Mouse (Mus musculus) cerebellum, adult 9-11 months (tissue): Measurements from ENCODE around the gene Abcc4.
"Not testable (repeated sequence)": the region's sequence is repeated elsewhere in the genome, so short reads cannot be mapped to it uniquely, and the experiment has no call there.

Experiments used
- DNase-seq: peaks from one replicate; pipeline ENCODE4 v3.0.0; 2022

The Abcc4 gene

GRCm38 (mm10) chr14:118676308-118676994, 29.6 kb downstream of the Abcc4 start:
- DNase-seq, result no peak

GRCm38 (mm10) chr14:118674705-118675139, 31.3 kb downstream of the Abcc4 start:
- peak; percentile 28 for DNase-seq

- no peak for DNase-seq
Measured at GRCm38 (mm10) chr14:118674224-118674623, 31.8 kb downstream of the Abcc4 start.

GRCm38 (mm10) chr14:118673501-118673900, 32.5 kb downstream of the Abcc4 start:
- DNase-seq, result no peak

- DNase-seq, result not testable (repeated sequence)
Measured at GRCm38 (mm10) chr14:118672931-118673330, 33.1 kb downstream of the Abcc4 start.

GRCm38 (mm10) chr14:118667499-118667898, 38.5 kb downstream of the Abcc4 start:
- DNase-seq, result peak; percentile 66

GRCm38 (mm10) chr14:118664661-118665060, 41.4 kb downstream of the Abcc4 start:
- no peak for DNase-seq

GRCm38 (mm10) chr14:118662625-118663276, 43.3 kb downstream of the Abcc4 start:
- DNase-seq, result no peak

- no peak for DNase-seq
Measured at GRCm38 (mm10) chr14:118662124-118662523, 43.9 kb downstream of the Abcc4 start.

GRCm38 (mm10) chr14:118659230-118659629, 46.8 kb downstream of the Abcc4 start:
- DNase-seq, result no peak

GRCm38 (mm10) chr14:118658328-118658692, 47.7 kb downstream of the Abcc4 start:
- no peak for DNase-seq

- no peak for DNase-seq
Measured at GRCm38 (mm10) chr14:118657673-118658327, 48.2 kb downstream of the Abcc4 start.

GRCm38 (mm10) chr14:118657206-118657605, 48.8 kb downstream of the Abcc4 start:
- no peak for DNase-seq

- no peak for DNase-seq
Measured at GRCm38 (mm10) chr14:118656036-118656435, 50.0 kb downstream of the Abcc4 start.

GRCm38 (mm10) chr14:118654903-118655302, 51.1 kb downstream of the Abcc4 start:
- no peak for DNase-seq

- no peak for DNase-seq
Measured at GRCm38 (mm10) chr14:118651704-118652439, 54.1 kb downstream of the Abcc4 start.

GRCm38 (mm10) chr14:118649895-118650256, 56.1 kb downstream of the Abcc4 start:
- DNase-seq, result no peak

GRCm38 (mm10) chr14:118649199-118649894, 56.7 kb downstream of the Abcc4 start:
- no peak for DNase-seq

- DNase-seq, result not testable (repeated sequence)
Measured at GRCm38 (mm10) chr14:118642940-118643591, 63.0 kb downstream of the Abcc4 start.

GRCm38 (mm10) chr14:118642140-118642539, 63.9 kb downstream of the Abcc4 start:
- no peak for DNase-seq

GRCm38 (mm10) chr14:118638447-118639275, 67.4 kb downstream of the Abcc4 start:
- no peak for DNase-seq
